Mouse (Mus musculus) myocyte (in vitro differentiated cells): ENCODE measurements around the gene Clpsl2.

ENCODE experiments used
- CEBPB ChIP-seq: IDR thresholded peaks from 2 replicates; pipeline ENCODE4 v1.6.1; 2011; ENCODE audit warnings: mild to moderate bottlenecking, moderate library complexity; ENCODE audit not compliant: poor library complexity, insufficient read depth, severe bottlenecking
- E2F4 ChIP-seq: IDR thresholded peaks from one replicate; pipeline ENCODE4 v1.6.1; 2011; ENCODE audit warnings: mild to moderate bottlenecking, control low read depth, moderate library complexity; ENCODE audit not compliant: insufficient read depth
- MAX ChIP-seq: IDR thresholded peaks from one replicate; pipeline ENCODE4 v1.6.1; 2011; ENCODE audit warnings: low read depth, mild to moderate bottlenecking, control low read depth
- MYOD1 ChIP-seq, 3 experiments: IDR thresholded peaks; one replicate each; pipeline ENCODE4 v1.6.1; 2011; ENCODE audit warnings: control low read depth in 2 of 3, low read depth in 2 of 3, mild to moderate bottlenecking in 2 of 3, moderate library complexity in 1 of 3; ENCODE audit not compliant: insufficient read length in 2 of 3, control insufficient read depth in 1 of 3
- MYOG ChIP-seq, 3 experiments: IDR thresholded peaks; one replicate each; pipeline ENCODE4 v1.6.1; 2011; ENCODE audit warnings: control low read depth in 2 of 3, low read depth in 2 of 3, mild to moderate bottlenecking in 2 of 3; ENCODE audit not compliant: insufficient read length in 2 of 3, control insufficient read depth in 1 of 3, insufficient read depth in 1 of 3
- POLR2A ChIP-seq: IDR thresholded peaks from one replicate; pipeline ENCODE4 v1.6.1; 2011; ENCODE audit warnings: low read depth, mild to moderate bottlenecking, control low read depth, moderate library complexity; ENCODE audit not compliant: insufficient read length
- POLR2AphosphoS2 ChIP-seq: IDR thresholded peaks from one replicate; pipeline ENCODE4 v1.6.1; 2011; ENCODE audit warnings: low read depth, control low read depth; ENCODE audit not compliant: insufficient read length
- REST ChIP-seq: IDR thresholded peaks from one replicate; pipeline ENCODE4 v1.6.1; 2011; ENCODE audit warnings: mild to moderate bottlenecking, control low read depth, moderate library complexity; ENCODE audit not compliant: insufficient read depth, insufficient read length
- SRF ChIP-seq: IDR thresholded peaks from one replicate; pipeline ENCODE4 v1.6.1; 2011; ENCODE audit warnings: low read depth; ENCODE audit not compliant: control insufficient read depth, insufficient read length
- TCF12 ChIP-seq: IDR thresholded peaks from one replicate; pipeline ENCODE4 v1.6.1; 2011; ENCODE audit warnings: mild to moderate bottlenecking, control low read depth; ENCODE audit not compliant: poor library complexity, insufficient read depth, severe bottlenecking
- TCF3 ChIP-seq: IDR thresholded peaks from one replicate; pipeline ENCODE4 v1.6.1; 2011; ENCODE audit warnings: low read depth, control low read depth; ENCODE audit not compliant: insufficient read length
- USF1 ChIP-seq: IDR thresholded peaks from one replicate; pipeline ENCODE4 v1.6.1; 2011; ENCODE audit warnings: low read depth, mild to moderate bottlenecking, control low read depth, moderate library complexity

- TF ChIP-seq E2F4 = no peak
- TF ChIP-seq POLR2A = no peak
- TF ChIP-seq MYOG (IDR thresholded peaks at IDR 0.05; ENCODE audit: control insufficient read depth in 1 of 3, insufficient read depth in 1 of 3, insufficient read length in 2 of 3, low read depth in 2 of 3) = peak; percentile 69 to 96 (median 96)
- no peak for TF ChIP-seq MAX
- peak; percentile 96 for TF ChIP-seq USF1
- TF ChIP-seq POLR2AphosphoS2 = no peak
- TF ChIP-seq TCF12 = peak; percentile 88
- peak; percentile 33 for TF ChIP-seq TCF3
- no peak for TF ChIP-seq CEBPB
- TF ChIP-seq MYOD1 (IDR thresholded peaks at IDR 0.05; ENCODE audit: control insufficient read depth in 1 of 3, insufficient read length in 2 of 3, low read depth in 2 of 3) = peak; percentile 62 to 95 (median 89)
- TF ChIP-seq REST = no peak
- TF ChIP-seq SRF = no peak
Measured at GRCm38 (mm10) chr17:28556635-28557396, 7.6 kb downstream of the Clpsl2 start.
